Mouse (Mus musculus) inflammation-experienced regulatory T-cells, adult 6 months (primary cell): Measurements from ENCODE around the gene Mutyh. TPM values are rescaled to one million over a fixed set of nuclear protein-coding genes. Genes with fewer than 3 reads are reported as not detected.
A peak's percentile ranks its signal among the peaks of the same experiment; 100 is the strongest.
"Not testable (repeated sequence)": the region's sequence is repeated elsewhere in the genome, so short reads cannot be mapped to it uniquely, and the experiment has no call there.

Experiments used
- ATAC-seq: one replicate; pipeline ENCODE4 v1.8.0; 2017
- polyA plus RNA-seq, 3 experiments: library from polyadenylated mRNA; unstranded; fragments of 100-300 nt; shearing (Covaris generic); gene quantifications; one replicate each; pipeline ENCODE4 v1.2.1; 2017

Mutyh gene
- polyA plus RNA-seq, 3 experiments from 2014 or later = 9.9 to 16.6 (median 15.1) TPM

GRCm38 (mm10) chr4:116820902-116821693 lies 13.6 kb downstream of the Mutyh start:
- ATAC-seq = peak; percentile 61

- peak; percentile 26 for ATAC-seq
Observed at GRCm38 (mm10) chr4:116821694-116822016, 14.1 kb downstream of the Mutyh start, which contains the start of gene Hpdl. TSS of gene Hpdl (minus strand) at chr4:116821707.

- ATAC-seq = peak; percentile 86
Observed at GRCm38 (mm10) chr4:116824541-116825004, 17.1 kb downstream of the Mutyh start.

- peak; percentile 61 for ATAC-seq
Observed at GRCm38 (mm10) chr4:116827819-116828218, 20.3 kb downstream of the Mutyh start.

GRCm38 (mm10) chr4:116829364-116830069 lies 22.0 kb downstream of the Mutyh start:
- no peak for ATAC-seq

GRCm38 (mm10) chr4:116830070-116830368 lies 22.5 kb downstream of the Mutyh start:
- no peak for ATAC-seq

GRCm38 (mm10) chr4:116838999-116839398 lies 31.5 kb downstream of the Mutyh start:
- ATAC-seq = no peak

GRCm38 (mm10) chr4:116840096-116840495 lies 32.6 kb downstream of the Mutyh start:
- ATAC-seq = not testable (repeated sequence)

- ATAC-seq = no peak
Observed at GRCm38 (mm10) chr4:116840841-116841240, 33.3 kb downstream of the Mutyh start.

- no peak for ATAC-seq
Observed at GRCm38 (mm10) chr4:116844324-116844723, 36.8 kb downstream of the Mutyh start.

- ATAC-seq = no peak
Observed at GRCm38 (mm10) chr4:116849901-116850300, 42.4 kb downstream of the Mutyh start.

GRCm38 (mm10) chr4:116854286-116854685 lies 46.8 kb downstream of the Mutyh start:
- no peak for ATAC-seq

- ATAC-seq = no peak
Observed at GRCm38 (mm10) chr4:116857203-116857602, 49.7 kb downstream of the Mutyh start.

GRCm38 (mm10) chr4:116859711-116860110 lies 52.2 kb downstream of the Mutyh start:
- ATAC-seq = no peak

- ATAC-seq = no peak
Observed at GRCm38 (mm10) chr4:116862023-116862422, 54.5 kb downstream of the Mutyh start.

Other genes with a start within 250 kb of the Mutyh start
- 10 to 100 TPM in 2 of 3 experiments, 1 to 10 TPM in 1; 8.5 to 18.5 (median 16.4) TPM for gene Ccdc17, start 211.1 kb upstream of the Mutyh start, polyA plus RNA-seq
- gene Nasp, start 179.8 kb upstream of the Mutyh start, polyA plus RNA-seq = 10 to 100 TPM; 40.6 to 99.0 (median 47.2) TPM
- 100 to 1,000 TPM; 297 to 370 (median 348) TPM for gene Akr1a1, start 156.0 kb upstream of the Mutyh start, polyA plus RNA-seq
- gene Prdx1, start 122.2 kb upstream of the Mutyh start, polyA plus RNA-seq = 1,000 to 10,000 TPM in 1 of 3 experiments, 100 to 1,000 TPM in 2; 680 to 1,098 (median 710) TPM
- 1 to 10 TPM; 4.5 to 8.3 (median 5.2) TPM for gene Mmachc, start 99.3 kb upstream of the Mutyh start, polyA plus RNA-seq
- 10 to 100 TPM; 29.3 to 64.8 (median 54.4) TPM for gene Ccdc163, start 99.2 kb upstream of the Mutyh start, polyA plus RNA-seq
- gene Tesk2, start 86.8 kb upstream of the Mutyh start, polyA plus RNA-seq = 1 to 10 TPM; 3.0 to 4.3 (median 4.1) TPM
- gene Toe1, start 83 bp upstream of the Mutyh start, polyA plus RNA-seq = 10 to 100 TPM; 25.5 to 32.7 (median 29.7) TPM
- under 1 TPM in 2 of 3 experiments, not detected in 1; 0.32 to 0.74 TPM for gene Hpdl, start 14.0 kb downstream of the Mutyh start, polyA plus RNA-seq
- gene Zswim5, start 69.7 kb downstream of the Mutyh start, polyA plus RNA-seq = under 1 TPM in 2 of 3 experiments, not detected in 1; 0.05 to 0.06 TPM
- 10 to 100 TPM; 66.2 to 80.0 (median 77.7) TPM for gene Urod, start 186.7 kb downstream of the Mutyh start, polyA plus RNA-seq
- gene Hectd3, start 187.6 kb downstream of the Mutyh start, polyA plus RNA-seq = 1 to 10 TPM; 5.4 to 9.3 (median 7.2) TPM
- 10 to 100 TPM; 26.8 to 42.3 (median 40.3) TPM for gene Eif2b3, start 211.7 kb downstream of the Mutyh start, polyA plus RNA-seq